Comparison of ENCODE assay signal across 7 mouse cellular contexts in the genomic region with DNA sequence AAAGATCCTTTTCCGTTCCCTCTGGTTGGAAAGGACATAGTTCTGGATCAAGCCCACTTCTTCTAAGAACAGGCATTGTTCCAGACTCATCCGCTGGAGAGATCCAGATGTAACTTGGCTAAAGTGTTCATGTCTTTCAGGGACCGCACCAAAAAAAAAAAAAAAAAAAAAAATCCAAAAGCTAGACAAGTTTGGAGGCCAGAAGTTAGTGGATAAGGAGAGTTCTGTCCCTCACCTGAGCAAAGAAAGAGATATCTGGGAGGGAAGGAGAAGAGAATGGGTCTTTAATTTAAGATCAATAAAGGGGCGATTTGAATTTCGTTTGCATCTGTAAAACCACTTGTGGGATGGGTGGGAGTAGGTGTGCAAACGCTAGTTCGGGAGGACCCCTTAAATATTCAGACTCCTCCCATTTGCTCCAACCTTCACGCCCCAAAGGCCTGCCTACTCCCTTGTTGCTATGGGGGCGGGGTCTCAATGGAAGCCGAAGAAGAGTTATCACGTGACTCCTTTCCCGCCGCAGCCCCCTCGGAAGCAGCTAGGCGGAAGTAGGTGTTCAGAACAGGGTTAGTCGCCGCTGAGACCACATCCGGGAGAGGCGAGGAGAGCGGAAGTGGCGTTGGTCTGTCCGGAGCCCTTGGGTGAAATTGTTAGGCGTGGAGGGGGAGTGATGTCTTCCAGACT. TPM values are rescaled to one million over a fixed set of nuclear protein-coding genes. Genes with fewer than 3 reads are reported as not detected.
DNase-seq lines count a peak whose midpoint lies in the region; ATAC-seq lines count a peak whose summit lies in the region.

A gene (plus strand): TSS at position 554 of the 684 bp plus-strand sequence.

- peak; percentile 99 for ATAC-seq in intestine, embryonic 15.5 days

- 6% methylated on average over 23 of the region's 23 CpGs for WGBS in intestine, embryonic 15.5 days
- WGBS in midbrain, embryonic 10.5 days, result 7% methylated on average over 23 of the region's 23 CpGs

- peak within 1 kb of the TSS; percentile 56 for H3K27ac ChIP-seq in intestine, embryonic 15.5 days
- H3K27ac ChIP-seq in midbrain, embryonic 10.5 days (replicated peaks), result peak within 1 kb of the TSS; percentile 81

- peak; percentile 95 for DNase-seq in adrenal gland, adult 2 months
- peak; percentile 90 for DNase-seq in embryo, embryonic 11.5 days (ENCODE audit: low read depth, low spot score)
- peak; percentile 81 to 89 for DNase-seq in gastrocnemius, postnatal 36 days
- DNase-seq in left cerebral cortex, postnatal 25 days (ENCODE audit: low spot score in 2 of 2), result peak; percentile 92 to 97
- DNase-seq in midbrain, embryonic 10.5 days (ENCODE audit: low spot score), result peak; percentile 97
- peak; percentile 87 for DNase-seq in right cerebral cortex, postnatal 4 days

- H3K4me2 ChIP-seq in intestine, embryonic 15.5 days (replicated peaks), result peak within 1 kb of the TSS; percentile 80

- intact Hi-C loops in gastrocnemius, postnatal 36 days (cut with DNase I), result no loop called here
- intact Hi-C loops in left cerebral cortex, postnatal 25 days (cut with DNase I), result loop anchor here (5.0 kb wide), 1 partner anchor 230 kb away; a partner anchor contains a TSS

- H3K36me3 ChIP-seq in intestine, embryonic 15.5 days, result no peaks in the 10 kb centered on the region
- no peaks in the 10 kb centered on the region; the same call in 1 of the 2 replicates for H3K36me3 ChIP-seq in midbrain, embryonic 10.5 days

- no peaks in the 10 kb centered on the region for H3K27me3 ChIP-seq in intestine, embryonic 15.5 days (replicated peaks)
- H3K27me3 ChIP-seq in midbrain, embryonic 10.5 days (ENCODE audit: low read depth, poor library complexity, severe bottlenecking), result no peaks in the 10 kb centered on the region

- peak within 1 kb of the TSS; percentile 50 for H3K4me3 ChIP-seq in intestine, embryonic 15.5 days (replicated peaks)
- H3K4me3 ChIP-seq in midbrain, embryonic 10.5 days, result peak within 1 kb of the TSS; percentile 62

- no peaks in the 10 kb centered on the region for H3K9me3 ChIP-seq in intestine, embryonic 15.5 days
- no peaks in the 10 kb centered on the region for H3K9me3 ChIP-seq in midbrain, embryonic 10.5 days (replicated peaks)

- peak within 1 kb of the TSS; percentile 58 for H3K9ac ChIP-seq in intestine, embryonic 15.5 days

- H3K4me1 ChIP-seq in intestine, embryonic 15.5 days (replicated peaks), result 0 out of 2 replicates have a peak, but pooled peaks cover 10% of the 10 kb centered on the region
- H3K4me1 ChIP-seq in midbrain, embryonic 10.5 days, result peaks cover 16% of the 10 kb centered on the region

RNA-seq across cellular contexts. Expression of the gene that starts here (rescaled TPM):
- total RNA-seq in adrenal gland, adult 2 months (2021), result 10 to 100 TPM; 14.2 to 22.2 TPM
- 4.9 and 5.1 TPM in 2 replicates for polyA plus RNA-seq in adrenal gland, adult 2 months (2012; rRNA removed)
- total RNA-seq in gastrocnemius, postnatal 36 days (2021), result 10 to 100 TPM in 1 of 2 experiments, 1 to 10 TPM in 1; 9.7 to 13.1 TPM
- polyA plus RNA-seq in intestine, embryonic 15.5 days (2015; fragmentation: Nextera tagmentation; extraction: Ambion mirVana), result 37.6 and 40.1 TPM in 2 replicates
- total RNA-seq in left cerebral cortex, postnatal 25 days (2021), result 10 to 100 TPM; 48.8 to 49.0 TPM
- 80.4 and 90.3 TPM in 2 replicates for polyA plus RNA-seq in midbrain, embryonic 10.5 days (2016; fragmentation: Nextera tagmentation; extraction: Ambion mirVana)

Comparison
In these comparisons a context has a peak if more than half of its experiments do, and no peak if none do; other contexts are left out.
1. Peak in every context shown above with its lines: DNase-seq, ATAC-seq, H3K4me3 ChIP-seq and H3K27ac ChIP-seq.